In the genomic region with DNA sequence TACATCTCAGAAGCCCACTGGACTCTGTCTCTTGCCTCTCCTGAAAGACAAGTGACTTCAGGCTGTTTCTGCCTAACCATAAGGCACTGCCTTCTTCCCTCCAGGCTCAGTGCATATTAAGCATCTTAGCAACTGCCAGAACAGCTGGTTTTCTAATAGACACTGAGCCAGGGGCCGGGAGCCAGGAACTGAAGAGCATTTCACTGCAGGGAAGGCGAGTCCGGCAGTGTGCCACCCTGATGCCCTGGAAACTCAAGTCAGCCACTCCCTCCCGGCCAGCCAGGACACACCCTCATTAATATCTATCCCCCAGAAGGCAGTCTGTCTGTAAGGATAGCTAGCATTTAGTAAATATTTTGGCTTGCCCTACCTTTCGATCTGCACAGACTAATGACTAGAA, we compare ENCODE assay signal across 8 mouse cellular contexts. TPM values are rescaled to one million over a fixed set of nuclear protein-coding genes. Genes with fewer than 3 reads are reported as not detected.
DNase-seq lines count a peak whose midpoint lies in the region; ATAC-seq and TF ChIP-seq lines count a peak whose summit lies in the region.

No protein-coding gene starts in this region.

- H3K4me3 ChIP-seq in midbrain, embryonic 13.5 days (replicated peaks) = no peak overlapping the region
- H3K4me3 ChIP-seq in midbrain, embryonic 15.5 days = no peak overlapping the region
- H3K4me3 ChIP-seq in hindbrain, postnatal 0 days (ENCODE audit: low read length) = no peak overlapping the region
- H3K4me3 ChIP-seq in neural tube, embryonic 15.5 days (replicated peaks) = no peak overlapping the region

- H3K36me3 ChIP-seq in midbrain, embryonic 13.5 days = 0 out of 2 replicates have a peak, but pooled peaks cover 5% of the 10 kb centered on the region
- H3K36me3 ChIP-seq in midbrain, embryonic 15.5 days (replicated peaks) = no peaks in the 10 kb centered on the region
- peaks cover 10% of the 10 kb centered on the region for H3K36me3 ChIP-seq in hindbrain, postnatal 0 days (ENCODE audit: insufficient read depth, low read length)
- peaks cover 6% of the 10 kb centered on the region for H3K36me3 ChIP-seq in neural tube, embryonic 15.5 days

- H3K9ac ChIP-seq in midbrain, embryonic 13.5 days (replicated peaks) = 0 out of 2 replicates have a peak overlapping the region, but pooled peaks have one; percentile 16
- H3K9ac ChIP-seq in midbrain, embryonic 15.5 days = no peak overlapping the region
- H3K9ac ChIP-seq in hindbrain, postnatal 0 days (replicated peaks; ENCODE audit: low read length) = no peak overlapping the region
- H3K9ac ChIP-seq in neural tube, embryonic 15.5 days (replicated peaks) = no peak overlapping the region

- H3K4me1 ChIP-seq in midbrain, embryonic 13.5 days (replicated peaks) = no peaks in the 10 kb centered on the region; the same call in 1 of the 2 replicates
- no peaks in the 10 kb centered on the region for H3K4me1 ChIP-seq in midbrain, embryonic 15.5 days
- peaks cover 5% of the 10 kb centered on the region; the same call in 1 of the 2 replicates for H3K4me1 ChIP-seq in hindbrain, postnatal 0 days (ENCODE audit: insufficient read depth, low read length)
- 0 out of 2 replicates have a peak, but pooled peaks cover 13% of the 10 kb centered on the region for H3K4me1 ChIP-seq in neural tube, embryonic 15.5 days

- ATAC-seq in midbrain, embryonic 13.5 days = no peak
- no peak; the same call in 1 of the 2 replicates for ATAC-seq in midbrain, embryonic 15.5 days (replicated peaks)
- ATAC-seq in hindbrain, postnatal 0 days = peak; percentile 76
- ATAC-seq in neural tube, embryonic 15.5 days (ENCODE audit: low FRiP score) = peak; percentile 60; the same call in 1 of the 2 replicates

- no peak for TF ChIP-seq CTCF in hindbrain, postnatal 0 days (IDR thresholded peaks at IDR 0.05; ENCODE audit: low read depth)

- H3K27me3 ChIP-seq in midbrain, embryonic 13.5 days = no peaks in the 10 kb centered on the region
- no peaks in the 10 kb centered on the region for H3K27me3 ChIP-seq in midbrain, embryonic 15.5 days (replicated peaks)
- H3K27me3 ChIP-seq in hindbrain, postnatal 0 days (ENCODE audit: insufficient read depth, low read length) = no peaks in the 10 kb centered on the region
- H3K27me3 ChIP-seq in neural tube, embryonic 15.5 days (replicated peaks) = no peaks in the 10 kb centered on the region

- WGBS in midbrain, embryonic 13.5 days = 61% methylated on average over 5 of the region's 5 CpGs
- 57% methylated on average over 5 of the region's 5 CpGs for WGBS in midbrain, embryonic 15.5 days
- WGBS in hindbrain, postnatal 0 days = 38% methylated on average over 5 of the region's 5 CpGs
- WGBS in neural tube, embryonic 15.5 days = 58% methylated on average over 5 of the region's 5 CpGs

- peak; percentile 38 for DNase-seq in adrenal gland, postnatal 25 days
- DNase-seq in adrenal gland, adult (ENCODE audit: inconsistent age in 2 of 2, low spot score in 1 of 2) = no peak
- peak; percentile 82 for DNase-seq in hindbrain, postnatal 0 days (ENCODE audit: low spot score)
- DNase-seq in left cerebral cortex, adult 18-20 months (ENCODE audit: low spot score in 2 of 2) = no peak
- DNase-seq in thymus, adult 18-20 months = no peak

- H3K4me2 ChIP-seq in midbrain, embryonic 13.5 days (replicated peaks) = no peak overlapping the region
- H3K4me2 ChIP-seq in midbrain, embryonic 15.5 days = no peak overlapping the region
- no peak overlapping the region for H3K4me2 ChIP-seq in hindbrain, postnatal 0 days (ENCODE audit: low read depth, low read length)
- no peak overlapping the region for H3K4me2 ChIP-seq in neural tube, embryonic 15.5 days

- no peaks in the 10 kb centered on the region for H3K9me3 ChIP-seq in midbrain, embryonic 13.5 days
- no peaks in the 10 kb centered on the region for H3K9me3 ChIP-seq in midbrain, embryonic 15.5 days
- no peaks in the 10 kb centered on the region for H3K9me3 ChIP-seq in hindbrain, postnatal 0 days (ENCODE audit: low read length)
- H3K9me3 ChIP-seq in neural tube, embryonic 15.5 days (replicated peaks) = no peaks in the 10 kb centered on the region

- no peak overlapping the region for H3K27ac ChIP-seq in midbrain, embryonic 13.5 days
- no peak overlapping the region for H3K27ac ChIP-seq in midbrain, embryonic 15.5 days
- H3K27ac ChIP-seq in hindbrain, postnatal 0 days = no peak overlapping the region
- no peak overlapping the region for H3K27ac ChIP-seq in neural tube, embryonic 15.5 days (replicated peaks)

RNA-seq across cellular contexts. Expression of a gene that starts 12.1 kb away (rescaled TPM):
- 1.2 and 4.2 TPM in 2 replicates for total RNA-seq in adrenal gland, postnatal 25 days (2021)
- polyA plus RNA-seq in midbrain, embryonic 13.5 days (2015; fragmentation: Nextera tagmentation; extraction: Ambion mirVana) = 13.6 and 13.8 TPM in 2 replicates
- polyA plus RNA-seq in midbrain, embryonic 15.5 days (2015; fragmentation: Nextera tagmentation; extraction: Ambion mirVana) = 5.5 and 6.1 TPM in 2 replicates
- total RNA-seq in hindbrain, postnatal 0 days (2014; rRNA removed) = 2.2 and 6.0 TPM in 2 replicates
- 7.5 and 8.0 TPM in 2 replicates for polyA plus RNA-seq in hindbrain, postnatal 0 days (2015; fragmentation: Nextera tagmentation; extraction: Ambion mirVana)
- 6.3 and 8.2 TPM in 2 replicates for polyA plus RNA-seq in neural tube, embryonic 15.5 days (2015; fragmentation: Nextera tagmentation; extraction: Ambion mirVana)
- 1 to 10 TPM; 2.6 TPM for total RNA-seq in left cerebral cortex, adult 18-20 months (2021)

Comparison
In these comparisons a context has a peak if more than half of its experiments do, and no peak if none do; other contexts are left out.
1. DNase-seq: peak in adrenal gland, postnatal 25 days (single experiment) and hindbrain, postnatal 0 days (single experiment); none in adrenal gland, adult (0 of 2), left cerebral cortex, adult 18-20 months (0 of 2) and thymus, adult 18-20 months (0 of 2).
2. ATAC-seq: peak in hindbrain, postnatal 0 days (single experiment) and neural tube, embryonic 15.5 days (single experiment); none in midbrain, embryonic 13.5 days (single experiment) and midbrain, embryonic 15.5 days (single experiment).